Mouse (Mus musculus) layer of hippocampus, adult 18-20 months (tissue): ENCODE data around the gene Smim14. TPM values are rescaled to one million over a fixed set of nuclear protein-coding genes. Genes with fewer than 3 reads are reported as not detected.

Experiments
- DNase-seq, 2 experiments: peaks; one replicate each; pipeline ENCODE4 v3.0.0; 2022; ENCODE audit warnings: low spot score in 2 of 2
- total RNA-seq, 2 experiments: library from RNA; stranded (reverse); gene quantifications; 2 replicates each; pipeline ENCODE4 v1.2.3; 2021

The Smim14 gene
- total RNA-seq, 2 experiments from 2014 or later, result 160 to 166 TPM

GRCm38 (mm10) chr5:65466911-65467310 is 70.1 kb downstream of the Smim14 start:
- no peak for DNase-seq

- DNase-seq, result no peak
Measured at GRCm38 (mm10) chr5:65460361-65460760, 76.6 kb downstream of the Smim14 start.

GRCm38 (mm10) chr5:65459454-65459853 is 77.5 kb downstream of the Smim14 start:
- DNase-seq, result no peak

GRCm38 (mm10) chr5:65457846-65458245 is 79.1 kb downstream of the Smim14 start:
- DNase-seq, result no peak

GRCm38 (mm10) chr5:65457086-65457827 is 79.7 kb downstream of the Smim14 start:
- DNase-seq, result no peak

GRCm38 (mm10) chr5:65454771-65455170 is 82.2 kb downstream of the Smim14 start:
- DNase-seq, result no peak

GRCm38 (mm10) chr5:65448941-65449340 is 88.0 kb downstream of the Smim14 start:
- no peak for DNase-seq

- no peak for DNase-seq
Measured at GRCm38 (mm10) chr5:65447826-65448225, 89.2 kb downstream of the Smim14 start.

GRCm38 (mm10) chr5:65446756-65447155 is 90.2 kb downstream of the Smim14 start:
- DNase-seq, result no peak

GRCm38 (mm10) chr5:65444981-65445380 is 92.0 kb downstream of the Smim14 start:
- DNase-seq, result no peak

GRCm38 (mm10) chr5:65438041-65438440 is 98.9 kb downstream of the Smim14 start:
- no peak for DNase-seq

GRCm38 (mm10) chr5:65435806-65436561 is 101.0 kb downstream of the Smim14 start, which contains the start of gene Ugdh:
TSS of gene Ugdh (minus strand) at chr5:65435949.
- peak; percentile 94 to 98 for DNase-seq

- no peak for DNase-seq
Measured at GRCm38 (mm10) chr5:65435363-65435805, 101.6 kb downstream of the Smim14 start.

- peak in 1 of 2 experiments; percentile 49 for DNase-seq
Measured at GRCm38 (mm10) chr5:65434471-65435362, 102.3 kb downstream of the Smim14 start.

GRCm38 (mm10) chr5:65429441-65429840 is 107.5 kb downstream of the Smim14 start:
- no peak for DNase-seq

GRCm38 (mm10) chr5:65428321-65428720 is 108.7 kb downstream of the Smim14 start:
- DNase-seq, result no peak

- DNase-seq, result no peak
Measured at GRCm38 (mm10) chr5:65425251-65425650, 111.7 kb downstream of the Smim14 start.

GRCm38 (mm10) chr5:65424215-65424614 is 112.8 kb downstream of the Smim14 start:
- DNase-seq, result no peak

- no peak for DNase-seq
Measured at GRCm38 (mm10) chr5:65422803-65423202, 114.2 kb downstream of the Smim14 start.

GRCm38 (mm10) chr5:65420822-65421221 is 116.2 kb downstream of the Smim14 start:
- no peak for DNase-seq

GRCm38 (mm10) chr5:65419136-65419535 is 117.8 kb downstream of the Smim14 start:
- no peak for DNase-seq
